Mouse (Mus musculus): ENCODE measurements around the gene Ms4a4a.
"Not testable (repeated sequence)": the region's sequence is repeated elsewhere in the genome, so short reads cannot be mapped to it uniquely, and the experiment has no call there.

DNA sequence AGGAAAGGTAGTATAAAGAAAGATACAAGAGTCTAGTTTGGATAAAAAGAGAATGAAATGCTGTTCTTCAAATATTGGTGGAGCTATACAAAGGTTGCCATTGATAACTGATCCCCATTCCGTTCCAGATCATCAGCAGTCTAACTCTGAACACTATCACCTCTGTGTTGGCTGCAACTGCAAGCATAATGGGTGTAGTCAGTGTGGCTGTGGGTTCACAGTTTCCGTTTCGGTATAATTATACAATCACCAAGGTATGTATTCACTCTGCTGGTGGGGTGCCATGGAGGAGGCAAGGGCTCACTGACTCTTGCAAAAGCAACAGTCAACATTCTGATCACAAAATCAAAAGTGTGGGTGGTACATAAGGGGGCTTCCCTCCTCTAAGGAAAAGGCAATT lies 43.5 kb downstream of the Ms4a4a start:
- TF ChIP-seq FLI1 (IDR thresholded peaks at IDR 0.05; ENCODE audit: low read length); GATA1 (IDR thresholded peaks at IDR 0.05; ENCODE audit: borderline replicate concordance, low read length): not testable (repeated sequence)

Data from megakaryocyte, embryonic 14.5 days (primary cell).